Mouse (Mus musculus) central nervous system, embryonic 18 days (tissue): Measurements from ENCODE around the gene Mybph. TPM values are rescaled to one million over a fixed set of nuclear protein-coding genes. Genes with fewer than 3 reads are reported as not detected.

Source experiments
- polyA plus RNA-seq: library from polyadenylated mRNA; depleted of rRNA; stranded (reverse); fragments of >200 nt; gene quantifications from 2 replicates; pipeline ENCODE4 v1.2.3, GENCODE M21; 2012; rRNA removed

Gene Mybph
- 0.44 and 1.4 TPM in 2 replicates for polyA plus RNA-seq

GRCm38 (mm10) chr1:134193126-134193525, at the start of gene Mybph:
TSS of gene Mybph (plus strand) at chr1:134193448.

GRCm38 (mm10) chr1:134182025-134182424, 11.2 kb upstream of the Mybph start, which contains the start of gene Chil1:
TSS of gene Chil1 (plus strand) at chr1:134182176.

GRCm38 (mm10) chr1:134235391-134235921, 42.2 kb downstream of the Mybph start, which contains the start of gene Adora1:
TSS of gene Adora1 (minus strand) at chr1:134235431.

Other genes starting within 250 kb of the Mybph start
- gene Fmod, start 156.2 kb upstream of the Mybph start, polyA plus RNA-seq: 6.4 and 9.4 TPM in 2 replicates
- 14.8 and 16.5 TPM in 2 replicates for gene Btg2, start 114.3 kb upstream of the Mybph start, polyA plus RNA-seq
- gene Chit1, start 82.2 kb upstream of the Mybph start, polyA plus RNA-seq: 0.19 and 0.21 TPM in 2 replicates
- 2.4 and 2.8 TPM in 2 replicates for gene Chil1, start 11.3 kb upstream of the Mybph start, polyA plus RNA-seq
- gene Adora1, start 42.0 kb downstream of the Mybph start, polyA plus RNA-seq: 31.6 and 36.9 TPM in 2 replicates
- gene Myog, start 96.5 kb downstream of the Mybph start, polyA plus RNA-seq: 0.13 and 4.1 TPM in 2 replicates
- gene Ppfia4, start 139.5 kb downstream of the Mybph start, polyA plus RNA-seq: 61.0 and 61.3 TPM in 2 replicates
- gene Tmem183a, start 168.5 kb downstream of the Mybph start, polyA plus RNA-seq: 97.6 and 114 TPM in 2 replicates
- not detected in 2 replicates for gene 4933406M09Rik, start 192.5 kb downstream of the Mybph start, polyA plus RNA-seq
- 9.6 and 10.8 TPM in 2 replicates for gene Cyb5r1, start 212.1 kb downstream of the Mybph start, polyA plus RNA-seq
- gene Adipor1, start 221.9 kb downstream of the Mybph start, polyA plus RNA-seq: 52.3 and 52.4 TPM in 2 replicates